Mouse (Mus musculus): Measurements from ENCODE around the gene Epn3. TPM values are rescaled to one million over a fixed set of nuclear protein-coding genes. Genes with fewer than 3 reads are reported as not detected.

Gene Epn3
- polyA plus RNA-seq (2012; ENCODE audit: insufficient read depth, insufficient read length, low replicate concordance, missing spikeins) = not detected in 2 replicates

- H3K4me1 ChIP-seq (ENCODE audit: control insufficient read depth, insufficient read depth, low read length) = peaks cover 25% of the 10 kb centered on the region
- peak within 1 kb of the TSS; percentile 16; the same call in 1 of the 2 replicates for H3K4me3 ChIP-seq (ENCODE audit: insufficient read depth, low read depth, low read length)
- 6% methylated on average over 26 of the region's 26 CpGs for WGBS
- TF ChIP-seq POLR2A (IDR thresholded peaks at IDR 0.05; ENCODE audit: insufficient read depth, low read depth, low read length) = no peak
- no peak for TF ChIP-seq CTCF (IDR thresholded peaks at IDR 0.05; ENCODE audit: insufficient read depth, low read depth, low read length)
- H3K27ac ChIP-seq (ENCODE audit: insufficient read depth, low read depth, low read length) = no peak within 1 kb of the TSS; the same call in 1 of the 2 replicates
Observed at GRCm38 (mm10) chr11:94499661-94500152, at the start of gene Epn3. TSS of gene Epn3 (minus strand) at chr11:94499974.

DNA sequence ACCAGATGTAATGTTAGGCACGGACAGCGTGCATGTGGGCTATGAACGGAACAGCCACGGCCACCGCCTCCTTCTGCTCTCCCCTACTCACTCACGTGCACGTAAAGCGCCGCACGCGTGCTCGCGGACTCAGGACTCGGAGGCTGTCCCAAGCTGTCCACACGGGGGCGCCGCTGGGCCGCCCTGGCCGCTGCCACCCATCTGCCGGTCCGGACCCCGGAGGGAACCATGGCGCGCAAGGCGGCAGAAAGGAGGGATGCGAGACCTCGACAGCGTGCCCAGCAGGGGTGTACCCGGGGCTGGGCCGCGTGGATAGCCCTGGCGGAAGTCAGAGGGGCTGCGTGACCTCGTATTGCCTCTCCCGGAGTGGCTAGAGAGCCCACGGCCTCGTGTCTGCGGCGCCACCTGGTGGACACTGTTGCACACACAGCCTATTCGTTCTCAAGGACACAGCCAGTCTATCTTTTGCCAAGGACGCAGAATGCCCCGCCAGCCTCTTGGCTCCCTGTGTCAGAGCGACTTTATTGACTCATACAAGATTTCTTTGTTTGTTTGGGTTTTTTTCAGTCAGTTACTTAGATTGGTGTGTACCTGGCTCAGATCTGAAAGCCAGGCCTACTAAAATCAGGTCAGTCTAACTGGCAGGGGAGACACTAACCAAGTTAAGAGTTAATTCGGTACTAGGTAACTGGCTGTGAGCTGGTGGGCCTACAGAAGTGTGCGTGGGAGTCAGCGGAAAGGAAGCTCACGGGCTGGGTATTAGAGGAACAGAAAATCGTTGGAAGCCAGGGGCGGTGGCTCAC lies 49.3 kb upstream of the Epn3 start, which contains the start of gene Rsad1:
Rsad1 (minus strand) TSS at position 368 of the 803 bp plus-strand sequence.
- Histone ChIP-seq H3K27ac (ENCODE audit: insufficient read depth, low read depth, low read length) (peak within 1 kb of the TSS; percentile 93), H3K4me3 (ENCODE audit: insufficient read depth, low read depth, low read length) (peak within 1 kb of the TSS; percentile 68), H3K4me1 (ENCODE audit: control insufficient read depth, insufficient read depth, low read length) (peaks cover 12% of the 10 kb centered on the region)
- WGBS = 2% methylated on average over 49 of the region's 49 CpGs
- peak; percentile 98 for TF ChIP-seq CTCF (IDR thresholded peaks at IDR 0.05; ENCODE audit: insufficient read depth, low read depth, low read length)
- peak; percentile 57 for TF ChIP-seq POLR2A (IDR thresholded peaks at IDR 0.05; ENCODE audit: insufficient read depth, low read depth, low read length)

DNA sequence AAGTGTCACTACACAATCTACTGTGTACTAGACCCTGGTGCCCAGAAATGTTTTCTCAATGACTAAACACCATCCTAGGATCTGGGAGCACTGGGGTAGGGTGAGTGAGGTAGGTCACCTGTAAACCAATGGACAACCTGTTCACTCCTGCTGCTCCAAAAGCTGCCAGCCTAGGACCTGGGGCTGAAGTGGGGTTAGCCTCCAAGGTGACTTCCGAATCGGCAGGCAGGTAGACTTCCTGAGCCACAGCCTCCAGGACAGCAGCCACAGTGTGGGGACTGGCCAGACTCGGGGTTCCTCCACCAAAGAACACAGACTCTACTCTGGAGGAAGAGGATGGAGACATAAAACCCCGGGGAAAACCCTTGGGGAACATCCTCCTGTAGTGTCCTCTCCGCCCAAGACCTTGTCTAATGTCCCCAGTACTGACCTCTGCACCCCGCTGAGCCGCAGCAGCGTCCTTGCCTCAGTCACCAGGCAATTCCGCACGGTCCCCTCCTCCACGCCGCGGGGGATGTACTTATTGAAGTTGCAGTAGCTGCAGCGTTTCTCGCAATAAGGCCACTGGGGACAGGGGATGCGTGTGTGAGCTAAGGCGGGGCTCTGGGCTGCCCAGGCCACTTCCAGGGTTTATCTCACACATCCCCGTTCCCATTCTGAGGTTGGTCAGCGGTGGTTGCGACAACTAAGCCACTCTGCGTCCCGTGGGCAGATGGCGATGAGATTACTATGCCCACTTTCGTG lies 48.4 kb upstream of the Epn3 start:
- Histone ChIP-seq H3K4me3 (ENCODE audit: insufficient read depth, low read depth, low read length) (peak overlapping the region; percentile 68), H3K27ac (ENCODE audit: insufficient read depth, low read depth, low read length) (peak overlapping the region; percentile 93), H3K4me1 (ENCODE audit: control insufficient read depth, insufficient read depth, low read length) (peaks cover 15% of the 10 kb centered on the region)
- 12% methylated on average over 24 of the region's 24 CpGs for WGBS
- TF ChIP-seq POLR2A (IDR thresholded peaks at IDR 0.05; ENCODE audit: insufficient read depth, low read depth, low read length) = no peak
- TF ChIP-seq CTCF (IDR thresholded peaks at IDR 0.05; ENCODE audit: insufficient read depth, low read depth, low read length) = no peak

DNA sequence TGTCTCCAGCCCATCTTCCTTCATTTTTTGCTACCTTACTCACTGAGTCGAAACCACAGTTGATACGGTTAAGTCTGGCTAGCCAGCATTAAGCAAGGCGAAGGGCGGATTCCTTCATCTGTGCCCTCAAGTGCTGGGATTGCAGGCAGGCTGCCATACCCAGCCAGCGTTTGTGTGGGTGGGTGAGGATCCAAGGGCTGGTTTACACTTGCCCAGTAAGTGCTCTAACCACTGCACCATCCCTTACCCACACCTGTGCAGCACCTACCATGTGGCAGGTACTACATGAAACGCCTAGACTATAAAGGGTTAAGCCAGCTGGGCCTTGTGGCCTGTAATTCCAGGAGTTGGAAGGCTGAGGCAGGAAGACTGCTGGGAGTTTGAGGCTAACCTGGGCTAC lies 47.5 kb upstream of the Epn3 start:
- WGBS = 90% methylated on average over 6 of the region's 6 CpGs
- Histone ChIP-seq H3K27ac (ENCODE audit: insufficient read depth, low read depth, low read length) (no peak overlapping the region), H3K4me3 (ENCODE audit: insufficient read depth, low read depth, low read length) (no peak overlapping the region), H3K4me1 (ENCODE audit: control insufficient read depth, insufficient read depth, low read length) (peaks cover 15% of the 10 kb centered on the region)
- TF ChIP-seq POLR2A (IDR thresholded peaks at IDR 0.05; ENCODE audit: insufficient read depth, low read depth, low read length) = no peak
- no peak for TF ChIP-seq CTCF (IDR thresholded peaks at IDR 0.05; ENCODE audit: insufficient read depth, low read depth, low read length)

DNA sequence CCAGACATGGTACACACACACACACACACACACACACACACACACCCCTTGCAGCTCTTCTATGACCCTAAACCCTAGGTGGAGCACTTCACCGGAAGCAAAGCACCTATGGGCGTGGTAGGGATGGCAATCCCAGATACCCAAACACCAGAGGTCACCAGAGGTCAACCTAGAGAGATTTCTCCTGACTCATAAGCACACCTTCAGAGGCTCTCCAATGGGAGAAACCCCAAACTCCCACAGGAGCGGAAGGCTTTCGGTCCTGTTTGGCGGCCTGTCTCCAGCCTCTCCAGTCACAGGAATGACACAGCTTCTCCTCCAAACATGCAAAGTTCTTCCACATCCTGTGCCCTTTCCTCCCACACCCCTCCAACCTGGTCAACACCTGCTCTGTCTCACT lies 46.6 kb upstream of the Epn3 start:
- 96% methylated on average over 5 of the region's 5 CpGs for WGBS
- Histone ChIP-seq H3K4me3 (ENCODE audit: insufficient read depth, low read depth, low read length) (no peak overlapping the region), H3K27ac (ENCODE audit: insufficient read depth, low read depth, low read length) (no peak overlapping the region), H3K4me1 (ENCODE audit: control insufficient read depth, insufficient read depth, low read length) (peaks cover 15% of the 10 kb centered on the region)
- TF ChIP-seq CTCF (IDR thresholded peaks at IDR 0.05; ENCODE audit: insufficient read depth, low read depth, low read length) (no peak), POLR2A (IDR thresholded peaks at IDR 0.05; ENCODE audit: insufficient read depth, low read depth, low read length) (no peak)

DNA sequence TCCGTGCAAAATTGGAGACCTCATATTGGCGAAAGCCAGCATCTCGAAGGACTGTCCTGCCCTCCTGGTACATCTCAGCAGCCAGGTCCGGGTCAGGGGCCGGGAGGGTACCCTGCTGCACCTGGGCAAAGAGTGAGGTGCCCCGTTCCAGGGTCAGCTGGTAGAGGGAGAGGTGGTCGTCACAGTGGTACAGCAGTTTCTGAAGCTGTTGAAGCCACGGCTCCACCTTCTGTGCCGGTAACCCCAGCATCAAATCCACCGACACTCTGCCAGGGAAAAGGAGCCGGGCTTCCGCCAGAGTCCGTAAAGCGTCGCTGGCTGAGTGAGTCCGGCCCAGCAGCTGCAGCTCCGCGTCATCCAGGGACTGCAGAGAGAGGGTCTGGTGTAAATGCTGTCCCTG lies 44.6 kb upstream of the Epn3 start:
- 54% methylated on average over 18 of the region's 18 CpGs for WGBS
- peak overlapping the region; percentile 15; the same call in 1 of the 2 replicates for H3K4me3 ChIP-seq (ENCODE audit: insufficient read depth, low read depth, low read length)
- TF ChIP-seq POLR2A (IDR thresholded peaks at IDR 0.05; ENCODE audit: insufficient read depth, low read depth, low read length) = no peak
- peaks cover 13% of the 10 kb centered on the region for H3K4me1 ChIP-seq (ENCODE audit: control insufficient read depth, insufficient read depth, low read length)
- no peak overlapping the region for H3K27ac ChIP-seq (ENCODE audit: insufficient read depth, low read depth, low read length)

GRCm38 (mm10) chr11:94543932-94544331 lies 44.2 kb upstream of the Epn3 start:
- Histone ChIP-seq H3K4me3 (ENCODE audit: insufficient read depth, low read depth, low read length) (no peak overlapping the region), H3K27ac (ENCODE audit: insufficient read depth, low read depth, low read length) (no peak overlapping the region), H3K4me1 (ENCODE audit: control insufficient read depth, insufficient read depth, low read length) (peaks cover 12% of the 10 kb centered on the region)
- WGBS = 17% methylated on average over 9 of the region's 9 CpGs
- peak; percentile 49; the same call in 1 of the 2 replicates for TF ChIP-seq CTCF (IDR thresholded peaks at IDR 0.05; ENCODE audit: insufficient read depth, low read depth, low read length)
- no peak for TF ChIP-seq POLR2A (IDR thresholded peaks at IDR 0.05; ENCODE audit: insufficient read depth, low read depth, low read length)

DNA sequence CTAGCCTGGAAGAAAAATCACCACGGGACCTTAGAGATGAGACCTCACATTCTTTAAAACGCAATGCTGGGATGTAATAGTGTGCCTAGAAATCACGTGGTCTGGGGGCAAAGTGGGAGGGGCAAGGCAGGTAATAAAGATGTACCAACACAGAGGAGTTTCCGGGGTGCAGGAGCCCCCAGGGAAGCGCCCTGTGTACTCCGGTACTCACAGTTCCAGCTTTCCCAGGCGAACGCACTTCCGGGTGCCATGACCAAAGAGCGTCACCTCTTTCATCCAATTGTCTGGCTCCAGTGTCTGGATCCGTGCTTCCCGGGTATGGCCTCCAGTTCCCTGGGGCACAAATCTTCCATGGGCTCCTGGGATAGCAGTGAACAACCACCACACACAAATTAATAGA lies 43.6 kb upstream of the Epn3 start:
- H3K27ac ChIP-seq (ENCODE audit: insufficient read depth, low read depth, low read length) = no peak overlapping the region
- H3K4me1 ChIP-seq (ENCODE audit: control insufficient read depth, insufficient read depth, low read length) = peaks cover 12% of the 10 kb centered on the region
- TF ChIP-seq POLR2A (IDR thresholded peaks at IDR 0.05; ENCODE audit: insufficient read depth, low read depth, low read length) (no peak), CTCF (IDR thresholded peaks at IDR 0.05; ENCODE audit: insufficient read depth, low read depth, low read length) (no peak)
- 90% methylated on average over 12 of the region's 12 CpGs for WGBS
- no peak overlapping the region for H3K4me3 ChIP-seq (ENCODE audit: insufficient read depth, low read depth, low read length)

DNA sequence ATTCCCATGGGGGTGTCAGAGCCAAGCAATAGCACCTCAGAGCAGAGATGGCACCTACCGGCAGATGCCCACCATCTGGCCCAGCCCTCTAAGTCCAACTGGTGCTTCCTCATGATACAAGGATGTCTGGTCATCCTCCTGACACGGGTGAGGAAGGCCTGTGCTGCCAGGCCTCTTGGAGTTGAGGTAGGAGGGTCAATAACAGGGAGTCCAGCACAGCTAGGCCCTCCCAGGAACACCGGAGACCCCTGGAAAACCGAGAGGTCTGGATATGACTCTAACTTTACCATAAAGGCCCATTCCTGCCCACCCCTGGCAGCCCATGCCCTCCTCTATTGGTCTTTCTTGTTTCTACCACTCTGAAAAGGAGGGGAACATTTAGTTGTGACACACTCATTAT lies 42.6 kb upstream of the Epn3 start:
- 85% methylated on average over 4 of the region's 4 CpGs for WGBS
- TF ChIP-seq POLR2A (IDR thresholded peaks at IDR 0.05; ENCODE audit: insufficient read depth, low read depth, low read length) (no peak), CTCF (IDR thresholded peaks at IDR 0.05; ENCODE audit: insufficient read depth, low read depth, low read length) (no peak)
- Histone ChIP-seq H3K27ac (ENCODE audit: insufficient read depth, low read depth, low read length) (no peak overlapping the region), H3K4me3 (ENCODE audit: insufficient read depth, low read depth, low read length) (no peak overlapping the region), H3K4me1 (ENCODE audit: control insufficient read depth, insufficient read depth, low read length) (peaks cover 7% of the 10 kb centered on the region)
